Mouse (Mus musculus): ENCODE data around the gene Ppfibp1.

Ppfibp1 gene

DNA sequence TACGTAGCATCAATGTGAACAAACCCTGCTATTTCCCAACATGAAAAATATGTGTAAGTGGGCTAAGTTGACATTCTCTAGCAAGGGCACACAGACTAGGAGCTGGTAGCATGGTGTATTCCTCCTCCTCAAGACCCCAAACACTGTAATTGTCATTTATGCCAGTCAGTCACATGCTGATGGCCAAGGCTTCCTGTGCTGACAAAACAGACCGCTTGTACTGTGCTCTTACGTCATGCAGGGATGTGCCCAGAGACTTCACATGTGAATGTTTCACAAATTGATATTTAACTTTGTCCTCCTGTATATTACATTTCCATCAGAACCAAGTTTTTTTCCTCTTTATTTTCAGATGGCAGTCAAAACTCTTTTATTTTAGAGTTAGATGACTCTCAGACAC, 29.1 kb downstream of the Ppfibp1 start:
- no peak for DNase-seq

- DNase-seq: no peak
Measured at GRCm38 (mm10) chr6:146918341-146918740, 30.1 kb downstream of the Ppfibp1 start.

- no peak for DNase-seq
Measured at GRCm38 (mm10) chr6:146926415-146926980, 38.2 kb downstream of the Ppfibp1 start.

- no peak for DNase-seq
Measured at GRCm38 (mm10) chr6:146928108-146928507, 39.8 kb downstream of the Ppfibp1 start.

GRCm38 (mm10) chr6:146929031-146929430, 40.7 kb downstream of the Ppfibp1 start:
- DNase-seq: no peak

DNA sequence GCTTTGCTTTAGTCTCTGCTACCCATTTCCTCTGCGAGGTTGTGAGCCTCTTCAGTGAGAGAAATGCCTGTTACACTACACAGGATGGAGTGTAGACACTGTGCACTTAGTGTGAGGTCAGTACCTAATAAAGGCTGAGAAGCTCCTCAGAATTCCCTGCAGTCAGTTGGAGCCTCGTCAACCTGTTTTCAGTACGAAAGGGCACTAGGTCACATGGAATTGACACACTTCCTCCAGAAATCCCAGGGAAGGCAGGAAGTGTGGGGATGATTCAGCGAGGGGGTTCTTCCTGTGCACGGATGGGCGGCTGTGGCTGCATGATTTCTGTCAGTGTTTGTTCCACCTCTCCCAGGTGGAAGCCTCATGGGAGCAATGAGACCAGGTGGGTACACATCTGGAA, 44.8 kb downstream of the Ppfibp1 start:
- no peak for DNase-seq

GRCm38 (mm10) chr6:146935957-146936356, 47.7 kb downstream of the Ppfibp1 start:
- DNase-seq: no peak

- DNase-seq: no peak
Measured at GRCm38 (mm10) chr6:146939026-146939425, 50.7 kb downstream of the Ppfibp1 start.

DNA sequence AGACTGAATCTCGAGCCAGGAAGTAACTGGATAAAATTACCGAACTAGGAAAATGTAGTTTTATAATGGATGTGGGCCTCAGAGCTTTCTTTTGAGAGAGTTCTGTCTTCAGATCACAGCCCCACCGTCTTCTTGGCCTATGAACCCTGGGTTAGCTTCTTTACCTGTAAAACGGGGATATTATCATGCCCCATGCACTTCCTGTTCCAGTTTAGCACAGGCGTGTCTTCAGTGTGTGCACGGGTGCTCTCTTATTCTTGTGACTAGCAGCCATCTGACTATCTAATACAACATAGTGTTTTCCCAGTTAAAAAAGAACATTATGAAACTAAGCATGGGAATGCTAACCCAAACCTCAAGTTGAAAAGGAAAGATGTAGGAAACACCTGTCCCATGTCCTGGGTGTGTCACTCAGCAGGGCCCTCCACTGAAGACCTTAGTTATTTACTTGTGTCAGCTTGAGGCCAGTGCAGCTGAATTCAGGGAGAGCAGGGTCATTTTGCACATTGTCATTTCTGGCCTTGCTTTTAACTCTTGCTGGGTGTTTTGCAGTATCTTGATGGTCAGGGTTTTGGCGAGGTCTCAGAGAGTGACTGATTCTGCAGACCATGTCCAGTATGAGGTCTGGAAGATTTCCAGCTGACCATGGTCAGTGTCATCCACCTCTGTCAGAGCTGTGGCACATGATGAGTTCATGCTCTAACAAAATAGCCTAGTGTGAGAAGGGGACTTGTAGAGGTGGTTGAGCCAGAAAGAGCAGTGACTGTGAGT, 53.4 kb downstream of the Ppfibp1 start:
- DNase-seq: no peak

- DNase-seq: no peak
Measured at GRCm38 (mm10) chr6:146944009-146944408, 55.7 kb downstream of the Ppfibp1 start.

- DNase-seq: no peak
Measured at GRCm38 (mm10) chr6:146944830-146945229, 56.5 kb downstream of the Ppfibp1 start.

DNA sequence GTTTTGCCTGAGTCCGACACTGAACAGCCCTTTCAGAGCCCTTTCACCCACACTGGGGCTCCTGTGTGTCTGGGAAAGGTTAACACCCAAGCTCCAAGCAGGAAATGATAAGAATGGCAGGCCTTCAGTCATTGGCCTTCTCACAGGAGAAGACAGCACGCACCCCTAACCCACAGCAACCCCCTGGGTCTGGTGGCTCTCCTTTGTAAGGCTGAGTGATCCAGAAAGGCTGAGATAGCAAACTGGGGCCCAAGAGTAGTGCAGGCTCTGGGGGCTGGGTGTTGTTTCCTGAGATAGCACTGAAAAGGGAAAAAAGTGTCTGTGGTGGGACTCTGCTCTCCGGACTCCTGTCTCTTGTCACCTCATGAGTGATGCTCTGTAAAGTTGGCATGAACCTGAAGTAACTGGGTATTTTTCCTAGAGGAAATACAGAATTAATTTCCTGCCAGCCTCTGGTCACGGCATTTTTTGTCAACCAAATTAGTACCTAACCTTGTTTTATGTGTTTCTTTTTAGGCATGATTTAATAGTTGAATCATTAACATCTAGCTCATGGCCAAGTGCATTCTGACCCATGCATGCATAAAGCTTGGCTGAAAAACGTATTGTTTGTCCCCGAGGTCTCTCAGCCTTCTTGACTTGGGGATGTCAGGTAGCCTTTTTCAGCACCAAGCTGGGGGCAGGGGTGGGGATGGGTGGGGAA, 58.2 kb downstream of the Ppfibp1 start:
- DNase-seq: no peak

GRCm38 (mm10) chr6:146947186-146947585, 58.9 kb downstream of the Ppfibp1 start:
- DNase-seq: no peak

- no peak for DNase-seq
Measured at GRCm38 (mm10) chr6:146949682-146950453, 61.6 kb downstream of the Ppfibp1 start.

DNA sequence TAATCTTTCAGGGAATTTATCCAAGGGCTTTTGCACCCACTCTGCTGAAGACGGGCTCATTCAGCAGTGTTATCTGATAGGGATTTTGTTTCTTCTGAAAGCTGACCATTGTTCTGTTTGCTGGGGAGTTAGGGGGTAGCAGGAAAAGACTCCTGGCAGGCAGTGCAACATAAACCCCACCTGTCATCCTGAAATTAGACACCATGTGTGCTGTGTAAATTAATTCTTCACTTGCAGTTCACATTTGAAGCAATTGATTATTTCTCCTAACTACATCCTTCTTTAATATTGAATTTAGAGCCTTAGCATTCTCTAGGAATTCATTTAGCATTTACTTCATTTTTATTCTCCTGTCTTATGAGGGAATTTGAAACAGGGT, 62.2 kb downstream of the Ppfibp1 start:
- no peak for DNase-seq

- no peak for DNase-seq
Measured at GRCm38 (mm10) chr6:146954258-146954657, 66.0 kb downstream of the Ppfibp1 start, which contains the start of gene 1700034J05Rik. 1700034J05Rik (minus strand) TSS chr6:146954422.

DNA sequence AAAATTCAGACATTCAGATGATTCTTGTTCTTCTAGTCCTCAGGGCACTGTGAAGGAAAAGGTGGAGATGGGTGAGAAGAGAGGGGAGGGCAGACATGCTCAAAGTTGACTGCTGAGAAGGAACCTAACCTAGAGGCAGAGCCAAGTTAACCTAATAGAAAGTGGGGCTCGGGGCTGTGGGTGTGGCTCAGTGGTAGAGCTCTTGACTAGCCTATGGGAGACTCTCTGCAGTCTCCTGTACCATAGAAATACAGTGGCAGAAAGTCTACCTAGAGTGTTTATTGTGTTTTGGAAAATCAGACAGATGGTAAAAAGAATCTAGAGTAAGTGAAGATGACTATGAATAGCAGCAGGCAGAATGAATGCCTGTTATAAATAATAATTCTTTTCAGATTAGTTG, 67.2 kb downstream of the Ppfibp1 start:
- no peak for DNase-seq

- no peak for DNase-seq
Measured at GRCm38 (mm10) chr6:146955896-146956295, 67.6 kb downstream of the Ppfibp1 start.

GRCm38 (mm10) chr6:146956961-146957360, 68.7 kb downstream of the Ppfibp1 start:
- DNase-seq: no peak

DNA sequence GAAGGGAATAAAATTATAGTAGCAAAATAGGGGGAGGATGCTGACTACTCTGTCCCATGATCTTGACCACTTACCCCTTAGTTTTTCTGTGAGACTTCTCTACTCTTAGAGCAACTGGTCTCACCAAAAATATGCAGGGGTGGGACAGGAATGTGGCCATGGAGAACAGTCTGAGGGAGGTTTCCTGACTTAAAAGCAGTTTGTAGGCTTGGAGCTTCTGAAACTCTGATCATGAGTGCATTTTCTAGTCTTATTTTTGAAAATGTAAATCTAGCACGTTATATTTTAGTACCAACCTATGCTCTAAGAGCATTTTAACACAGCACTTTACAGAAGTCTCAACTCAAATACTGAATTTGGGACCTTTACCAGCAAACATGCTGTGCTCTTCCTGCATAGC, 70.4 kb downstream of the Ppfibp1 start:
- no peak for DNase-seq

DNA sequence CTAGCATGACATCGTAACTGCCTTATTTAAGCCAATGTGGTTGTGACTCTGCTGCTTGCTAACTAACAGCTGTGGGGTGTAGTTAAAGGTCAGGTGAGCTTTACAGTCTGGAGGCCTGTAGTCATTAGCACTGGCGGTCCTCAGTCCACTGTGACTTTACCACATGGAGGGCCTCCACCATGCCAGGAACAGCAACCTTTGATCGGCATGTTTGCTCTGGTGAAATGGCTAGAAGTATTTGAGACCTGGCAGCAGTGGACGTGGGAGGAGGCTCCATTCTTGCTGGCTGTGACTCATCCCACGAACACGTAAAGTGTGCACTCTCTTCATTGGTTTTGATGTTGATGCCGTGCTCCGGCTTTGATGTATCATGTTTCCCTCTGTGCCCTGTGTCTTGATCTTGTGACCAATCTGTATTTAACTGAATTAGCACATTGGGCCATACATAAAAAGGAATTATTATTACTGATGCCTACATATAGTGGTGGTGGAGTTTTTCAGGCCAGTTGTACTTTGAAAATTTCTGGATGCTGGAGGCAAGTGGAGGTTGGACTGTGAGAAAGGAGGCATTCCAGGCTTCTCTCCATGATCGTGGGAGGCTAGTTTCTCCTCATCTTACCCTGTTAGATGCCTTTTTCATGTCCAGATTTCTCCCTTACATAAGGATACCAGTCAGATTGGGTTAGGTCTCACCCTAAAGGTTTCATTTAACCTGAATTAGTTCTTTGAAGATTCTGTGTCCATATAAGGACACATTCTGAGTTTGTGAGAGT, 71.8 kb downstream of the Ppfibp1 start:
- DNase-seq: no peak

- DNase-seq: no peak
Measured at GRCm38 (mm10) chr6:146960956-146961355, 72.7 kb downstream of the Ppfibp1 start.

Data from cerebellum, adult 9-11 months (tissue).